Mouse (Mus musculus) brain, embryonic 14.5 days (tissue): ENCODE data around the gene Acly. TPM values are rescaled to one million over a fixed set of nuclear protein-coding genes. Genes with fewer than 3 reads are reported as not detected.

Experiments
- DNase-seq: peaks from one replicate; pipeline ENCODE4 v3.0.0-alpha.2; 2011; ENCODE audit warnings: low read depth
- CTCF ChIP-seq: fragments of 200-500 bp; IDR thresholded peaks from 2 replicates; pipeline ENCODE4 v1.5.1; 2012; ENCODE audit warnings: inconsistent platforms, mild to moderate bottlenecking, moderate library complexity, borderline replicate concordance; ENCODE audit not compliant: insufficient read depth, insufficient read length; ENCODE audit errors: extremely low read depth
- POLR2A ChIP-seq: fragments of 200-500 bp; IDR thresholded peaks from 2 replicates; pipeline ENCODE4 v1.6.1; 2012; ENCODE audit warnings: mild to moderate bottlenecking, inconsistent platforms, borderline replicate concordance; ENCODE audit not compliant: poor library complexity, insufficient read depth, insufficient read length, severe bottlenecking; ENCODE audit errors: extremely low read depth
- polyA plus RNA-seq: library from polyadenylated mRNA; depleted of rRNA; stranded (reverse); fragments of >200 nt; gene quantifications from 2 replicates; pipeline ENCODE4 v1.2.3, GENCODE M21; 2012; rRNA removed

Gene Acly
- polyA plus RNA-seq: 189 and 209 TPM in 2 replicates

DNA sequence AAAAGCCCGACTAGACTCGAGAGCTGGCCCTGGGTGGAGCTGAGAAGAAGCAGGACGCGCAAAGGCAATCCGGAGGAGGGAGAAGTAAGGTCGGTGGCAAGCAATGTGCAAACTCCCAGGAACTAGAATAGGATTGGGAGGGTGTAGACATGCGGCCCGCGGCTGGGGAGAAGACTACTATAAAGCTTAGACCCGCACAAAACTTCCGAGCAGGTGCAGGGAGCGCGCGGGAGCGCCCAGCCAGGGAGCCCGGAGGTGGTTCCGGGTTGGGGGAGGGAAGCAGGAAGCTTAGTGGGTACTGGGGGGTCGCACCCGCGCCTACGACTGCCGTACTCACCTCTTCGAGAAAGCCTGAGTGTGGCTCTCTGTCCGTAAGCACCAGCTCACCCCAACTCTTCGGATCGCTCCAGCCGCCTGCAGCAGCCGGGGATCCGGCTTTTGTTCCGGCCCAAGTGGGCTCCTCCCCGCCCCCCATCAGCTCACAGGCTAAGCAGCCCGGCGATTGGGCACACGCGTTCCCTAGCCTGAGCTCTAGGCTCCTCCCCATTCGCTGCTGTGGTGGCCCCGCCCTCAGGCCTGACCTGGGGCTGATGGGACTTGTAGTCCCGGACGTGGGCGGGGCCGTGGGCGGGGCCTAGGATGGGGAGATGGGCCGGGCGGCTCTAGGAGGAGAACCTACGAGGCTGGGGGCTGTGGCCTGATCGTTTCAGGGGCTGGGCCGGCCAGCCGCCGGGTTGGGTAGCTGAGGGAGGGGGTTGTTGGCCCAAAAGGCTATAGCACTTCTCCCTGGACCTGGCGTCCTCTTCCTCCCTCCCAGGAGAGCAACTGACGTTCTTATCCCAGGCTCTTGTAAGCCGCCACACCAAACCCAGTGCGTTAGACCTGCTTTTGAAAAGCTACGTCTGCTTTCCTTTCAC, at the start of gene Acly:
Gene Acly (minus strand): TSS at position 543 of the 917 bp plus-strand sequence.
- TF ChIP-seq POLR2A: peak; percentile 89; the same call in 1 of the 2 replicates
- TF ChIP-seq CTCF: no peak
- peak; percentile 100 for DNase-seq

- DNase-seq: no peak
- TF ChIP-seq POLR2A: no peak
- TF ChIP-seq CTCF: no peak
Observed at GRCm38 (mm10) chr11:100576256-100576655, 48.5 kb upstream of the Acly start.

DNA sequence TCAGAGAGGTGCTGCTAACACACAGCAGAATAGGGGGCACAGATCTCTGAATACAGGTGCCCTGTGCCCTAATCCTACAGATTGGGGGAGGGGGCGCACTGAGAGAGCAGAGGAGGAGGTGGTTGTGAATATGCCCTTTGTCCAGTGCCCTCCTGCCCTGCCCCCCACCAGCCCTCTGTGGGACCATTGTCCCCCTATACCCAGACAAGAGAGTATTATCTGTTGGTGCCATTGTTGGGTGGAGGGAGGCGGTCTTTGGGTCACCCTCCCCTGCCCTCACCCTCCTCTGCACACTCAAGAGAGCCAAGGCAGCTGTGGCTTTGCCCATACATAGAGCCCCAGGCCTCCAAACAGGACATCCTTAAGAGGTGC, 47.7 kb upstream of the Acly start:
- no peak for TF ChIP-seq CTCF
- no peak for TF ChIP-seq POLR2A
- DNase-seq: no peak

DNA sequence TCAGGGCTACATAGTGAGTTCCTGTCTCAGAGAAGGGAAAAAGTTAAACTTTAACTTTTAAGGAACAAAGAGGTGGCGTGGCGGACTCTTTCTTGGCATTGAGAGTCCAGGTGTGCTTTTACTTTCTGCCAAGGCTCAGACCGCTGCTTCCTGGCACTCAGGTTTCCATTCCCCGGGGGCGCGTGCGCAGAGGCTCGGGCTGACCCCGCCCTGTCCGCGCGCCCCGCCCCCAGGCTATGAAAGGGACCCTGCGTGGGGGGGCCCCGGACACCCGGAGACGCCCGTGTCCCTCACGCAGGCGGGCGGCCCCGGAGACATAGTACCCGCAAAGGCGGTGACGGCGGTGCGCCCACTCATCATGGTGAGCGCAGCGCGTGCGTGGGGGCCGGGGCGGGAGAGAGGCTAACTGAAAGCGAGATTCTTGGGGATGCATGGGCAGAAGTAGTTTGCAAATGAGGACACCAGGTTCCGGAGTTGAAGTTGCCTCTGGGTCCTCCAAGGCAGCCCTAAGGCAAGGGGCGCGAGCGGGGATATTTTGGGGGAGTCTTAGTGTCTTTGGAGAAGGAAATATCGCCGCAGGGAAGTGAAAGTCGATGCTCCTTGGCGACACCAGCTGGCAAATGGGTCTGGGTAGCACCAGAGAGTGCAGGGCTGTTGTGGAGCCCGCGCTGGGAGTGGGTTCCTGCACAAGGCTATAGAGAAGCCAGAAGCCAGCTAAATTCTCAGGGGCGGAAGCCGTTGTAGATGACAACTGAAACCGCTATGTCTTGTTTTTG, 47.1 kb upstream of the Acly start, which contains the start of gene Cnp:
Gene Cnp (plus strand): TSS at position 197 of the 776 bp plus-strand sequence.
- no peak for TF ChIP-seq CTCF
- TF ChIP-seq POLR2A: 0 out of 2 replicates have a peak, but pooled peaks have one; percentile 6
- peak; percentile 72 for DNase-seq

DNA sequence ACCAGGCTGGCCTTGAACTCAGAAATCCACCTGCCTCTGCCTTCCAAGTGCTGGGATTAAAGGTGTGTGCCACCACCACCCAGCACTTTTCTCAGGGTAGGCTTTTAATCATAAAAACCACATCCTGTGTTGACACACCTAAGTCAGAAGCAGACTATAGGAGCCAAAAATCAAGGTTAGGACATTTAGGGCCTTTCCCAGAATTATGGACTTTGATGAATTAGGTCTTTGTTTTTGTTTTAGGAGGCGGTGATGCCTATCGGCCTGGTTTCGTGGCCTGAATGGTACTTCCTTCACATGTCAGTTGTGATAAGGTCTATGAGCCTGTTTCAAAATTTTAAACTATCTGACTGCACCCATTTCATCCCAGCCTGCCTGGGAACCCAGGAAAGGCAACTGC, 46.4 kb upstream of the Acly start:
- no peak for DNase-seq
- TF ChIP-seq CTCF (no peak), POLR2A (no peak)

DNA sequence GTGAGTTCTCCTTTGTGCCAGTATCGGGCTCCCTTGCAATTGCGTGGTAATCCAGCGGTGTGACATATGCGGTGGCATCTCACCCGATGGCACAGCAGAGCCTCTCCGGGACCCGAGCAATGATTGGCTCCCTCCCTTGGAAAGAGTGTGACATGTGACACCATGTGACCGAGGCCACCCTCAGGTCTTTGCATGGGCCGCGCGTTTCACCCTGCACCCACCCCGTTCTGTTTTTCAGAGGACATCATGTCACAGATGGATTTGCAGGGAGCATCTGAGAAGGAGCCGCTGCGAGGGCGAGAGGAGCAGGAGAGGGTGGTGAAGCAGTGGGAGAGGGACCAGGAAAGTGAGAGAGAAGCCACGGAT, 43.4 kb upstream of the Acly start:
- DNase-seq: peak; percentile 33
- TF ChIP-seq CTCF: no peak

- DNase-seq: peak; percentile 88
- TF ChIP-seq POLR2A: no peak
- TF ChIP-seq CTCF: peak; percentile 93
Observed at GRCm38 (mm10) chr11:100570430-100571201, 42.8 kb upstream of the Acly start.

- no peak for DNase-seq
- TF ChIP-seq CTCF (no peak), POLR2A (no peak)
Observed at GRCm38 (mm10) chr11:100569789-100570188, 42.0 kb upstream of the Acly start.

DNA sequence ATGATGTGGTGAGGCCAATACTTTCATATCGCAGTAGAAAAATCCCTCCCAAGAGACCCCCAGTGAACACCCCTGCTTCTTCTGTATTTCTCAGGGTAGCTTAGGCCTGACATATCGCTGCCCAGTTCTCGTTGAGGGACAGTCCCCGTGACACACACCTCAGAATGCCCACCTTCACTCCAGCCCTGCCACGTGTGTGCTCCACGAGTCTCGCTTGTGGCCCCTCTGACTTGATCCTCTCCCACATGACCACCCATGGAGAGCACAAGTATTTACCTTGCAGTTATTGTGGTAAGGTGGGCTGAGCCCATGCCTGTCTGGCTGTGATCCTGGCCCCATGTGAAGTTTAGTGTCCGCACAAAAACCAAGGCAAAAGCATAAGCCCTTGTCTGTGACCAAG, 40.9 kb upstream of the Acly start:
- DNase-seq: no peak
- TF ChIP-seq POLR2A: no peak
- TF ChIP-seq CTCF: no peak

GRCm38 (mm10) chr11:100567815-100568245, 40.0 kb upstream of the Acly start:
- no peak for DNase-seq
- TF ChIP-seq CTCF: no peak
- TF ChIP-seq POLR2A: no peak

DNA sequence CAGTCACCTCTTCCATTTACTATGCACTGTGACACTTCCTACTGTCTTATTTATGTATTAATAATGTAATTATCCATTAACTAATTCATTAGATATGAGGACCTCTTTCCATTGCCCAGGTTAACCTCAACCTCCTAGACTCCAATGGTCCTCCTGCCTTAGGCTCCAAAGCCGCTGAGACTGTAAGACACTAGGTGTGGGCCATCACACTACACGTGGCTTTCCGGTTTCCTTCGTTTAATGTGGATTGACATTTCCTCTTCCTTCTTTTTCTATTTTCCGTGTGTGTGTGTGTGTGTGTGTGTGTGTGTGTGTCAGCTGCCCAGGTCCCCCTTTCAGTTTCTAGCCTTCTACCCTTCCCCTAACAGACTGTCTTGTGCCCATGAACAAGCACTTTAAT, 39.4 kb upstream of the Acly start:
- TF ChIP-seq POLR2A (no peak), CTCF (no peak)
- no peak for DNase-seq
